Mouse (Mus musculus) heart, embryonic 16.5 days (tissue): ENCODE measurements around the gene Tia1. TPM values are rescaled to one million over a fixed set of nuclear protein-coding genes. Genes with fewer than 3 reads are reported as not detected.

Source experiments
- ATAC-seq: fragments of 200-750 bp; cut with Nextera tagmentation; replicated peaks from 2 replicates; pipeline ENCODE4 v1.8.0; 2017; ENCODE audit warnings: moderate number of reproducible peaks; ENCODE audit not compliant: insufficient read depth, low FRiP score; ENCODE audit errors: extremely low read depth
- H3K27ac ChIP-seq: fragments of 300-500 bp; sonication (generic); 2 replicates; pipeline ENCODE4 v1.5.1; 2014; ENCODE audit warnings: mild to moderate bottlenecking, low read length, control low read depth, moderate library complexity
- H3K27me3 ChIP-seq: fragments of 300-500 bp; sonication (generic); 2 replicates; pipeline ENCODE4 v1.6.1; 2014; ENCODE audit warnings: low read length, mixed read lengths; ENCODE audit not compliant: control insufficient read depth, insufficient read depth
- H3K36me3 ChIP-seq: fragments of 300-500 bp; sonication (generic); 2 replicates; pipeline ENCODE4 v1.6.1; 2014; ENCODE audit not compliant: control insufficient read depth, insufficient read depth
- H3K4me1 ChIP-seq: fragments of 300-500 bp; sonication (generic); 2 replicates; pipeline ENCODE4 v1.6.1; 2014; ENCODE audit warnings: low read length, mixed read lengths; ENCODE audit not compliant: control insufficient read depth, insufficient read depth
- H3K4me2 ChIP-seq: fragments of 300-500 bp; sonication (generic); 2 replicates; pipeline ENCODE4 v1.6.1; 2014; ENCODE audit warnings: low read depth, mild to moderate bottlenecking, control low read depth, low read length
- H3K4me3 ChIP-seq: fragments of 300-500 bp; sonication (generic); 2 replicates; pipeline ENCODE4 v1.5.1; 2014; ENCODE audit warnings: mild to moderate bottlenecking, control low read depth, low read length
- H3K9ac ChIP-seq: fragments of 300-500 bp; sonication (generic); 2 replicates; pipeline ENCODE4 v1.6.1; 2014; ENCODE audit warnings: low read length, control low read depth
- H3K9me3 ChIP-seq: fragments of 300-500 bp; sonication (generic); replicated peaks from 2 replicates; pipeline ENCODE4 v1.6.1; 2016; ENCODE audit warnings: low read length; ENCODE audit not compliant: control insufficient read depth
- WGBS: fragments of 180-500 bp; shearing (Covaris S2); extraction: QIAGEN DNeasy Blood & Tissue Kit; methylation state at CpG from one replicate; pipeline ENCODE4 v1.1.7; 2014; 5-methylcytosine and 5-hydroxymethylcytosine counted together
- polyA plus RNA-seq: library from polyadenylated mRNA; unstranded; fragments of >200 nt; fragmentation: Nextera tagmentation; extraction: Ambion mirVana; gene quantifications from 2 replicates; pipeline ENCODE4 v1.2.1, GENCODE M21; 2015

Gene Tia1
- polyA plus RNA-seq, 1 experiment from 2014 or later: 120 TPM

GRCm38 (mm10) chr6:86480189-86480831 lies 76.3 kb downstream of the Tia1 start:
- ATAC-seq: 0 out of 2 replicates have a peak, but pooled peaks have one; percentile 25
- 31% methylated on average over 9 of the region's 9 CpGs for WGBS
- peak overlapping the region; percentile 29 for H3K4me3 ChIP-seq

DNA sequence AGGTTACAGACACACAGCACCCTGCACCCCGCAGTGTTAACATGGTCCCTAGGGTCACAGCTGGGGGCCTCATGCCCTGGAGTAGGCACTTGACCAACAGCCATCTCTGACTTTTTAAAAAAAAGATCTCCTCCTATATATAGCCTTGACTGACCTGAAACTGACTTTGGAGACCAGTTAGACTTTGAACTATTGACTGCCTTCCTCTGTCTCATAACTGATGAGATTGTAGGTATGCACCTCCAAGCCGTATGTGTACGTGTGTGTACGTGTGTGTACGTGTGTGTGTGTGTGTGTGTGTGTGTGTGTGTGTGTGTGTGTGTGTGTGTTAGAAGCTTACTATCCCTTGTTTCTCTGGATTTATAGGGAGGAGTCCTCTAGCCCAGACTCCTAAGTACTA lies 77.9 kb downstream of the Tia1 start:
- Histone ChIP-seq H3K27ac (peak overlapping the region; percentile 26), H3K9me3 (no peaks in the 10 kb centered on the region), H3K4me2 (no peak overlapping the region), H3K4me1 (peaks cover 41% of the 10 kb centered on the region), H3K9ac (no peak overlapping the region), H3K4me3 (no peak overlapping the region), H3K27me3 (no peaks in the 10 kb centered on the region), H3K36me3 (no peaks in the 10 kb centered on the region)
- WGBS: 79% methylated on average over 5 of the region's 5 CpGs
- no peak for ATAC-seq

More at GRCm38 (mm10) chr6:86480189-86480831, 76.3 kb downstream of the Tia1 start:
- Histone ChIP-seq H3K27ac (peak overlapping the region; percentile 90), H3K9me3 (no peaks in the 10 kb centered on the region), H3K36me3 (no peaks in the 10 kb centered on the region), H3K4me2 (peak overlapping the region; percentile 53), H3K9ac (peak overlapping the region; percentile 66), H3K4me1 (peaks cover 50% of the 10 kb centered on the region), H3K27me3 (no peaks in the 10 kb centered on the region)

Other genes starting within 250 kb of the Tia1 start
- gene Tgfa, start 209.0 kb upstream of the Tia1 start, polyA plus RNA-seq: 2.5 and 2.7 TPM in 2 replicates
- gene Fam136a, start 38.6 kb upstream of the Tia1 start, polyA plus RNA-seq: 92.4 and 99.4 TPM in 2 replicates
- 246 and 255 TPM in 2 replicates for gene Snrpg, start 32.9 kb upstream of the Tia1 start, polyA plus RNA-seq
- 55.5 and 56.6 TPM in 2 replicates for gene Pcyox1, start 7.1 kb upstream of the Tia1 start, polyA plus RNA-seq
- gene Gm44790, start 22.4 kb downstream of the Tia1 start, polyA plus RNA-seq: 0.46 and 0.47 TPM in 2 replicates
- 18.5 and 20.1 TPM in 2 replicates for gene C87436, start 34.2 kb downstream of the Tia1 start, polyA plus RNA-seq
- 149 and 264 TPM in 2 replicates for gene Pcbp1, start 122.1 kb downstream of the Tia1 start, polyA plus RNA-seq
- gene Asprv1, start 223.9 kb downstream of the Tia1 start, polyA plus RNA-seq: 0.64 and 0.86 TPM in 2 replicates